Mouse (Mus musculus): ENCODE measurements around the gene Map7d1. TPM values are rescaled to one million over a fixed set of nuclear protein-coding genes. Genes with fewer than 3 reads are reported as not detected.

The Map7d1 gene
- 100 to 1,000 TPM; 224 to 273 (median 253) TPM for total RNA-seq (2022)

GRCm38 (mm10) chr4:126256131-126256791 is at the start of gene Map7d1:
Gene Map7d1, minus strand, starts transcription at chr4:126256343.
- DNase-seq (ENCODE audit: low spot score in 2 of 2): peak; percentile 81 to 87

DNA sequence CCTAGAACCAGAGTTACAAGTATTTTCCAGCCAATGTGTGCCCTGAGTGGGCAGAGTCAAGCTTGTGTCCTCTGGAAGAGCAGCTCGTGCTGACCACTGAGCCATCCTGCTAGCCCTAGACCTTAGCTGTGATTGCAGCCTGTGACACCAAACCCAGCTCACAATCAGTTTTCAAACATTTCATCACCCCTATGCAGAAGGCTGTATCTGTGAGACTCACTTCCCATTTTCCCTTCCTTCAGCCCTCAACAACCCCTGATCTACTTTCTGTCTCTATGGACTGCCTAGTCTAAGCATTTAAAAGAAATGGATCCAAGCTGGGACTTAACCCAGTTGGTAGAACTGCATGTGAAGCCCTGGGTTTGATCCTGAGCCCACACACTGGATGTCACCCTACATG is 49.3 kb upstream of the Map7d1 start:
- no peak for DNase-seq (ENCODE audit: low spot score in 2 of 2)

- DNase-seq (ENCODE audit: low spot score in 2 of 2): no peak
These were observed 47.7 kb upstream of the Map7d1 start for GRCm38 (mm10) chr4:126303877-126304276.

DNA sequence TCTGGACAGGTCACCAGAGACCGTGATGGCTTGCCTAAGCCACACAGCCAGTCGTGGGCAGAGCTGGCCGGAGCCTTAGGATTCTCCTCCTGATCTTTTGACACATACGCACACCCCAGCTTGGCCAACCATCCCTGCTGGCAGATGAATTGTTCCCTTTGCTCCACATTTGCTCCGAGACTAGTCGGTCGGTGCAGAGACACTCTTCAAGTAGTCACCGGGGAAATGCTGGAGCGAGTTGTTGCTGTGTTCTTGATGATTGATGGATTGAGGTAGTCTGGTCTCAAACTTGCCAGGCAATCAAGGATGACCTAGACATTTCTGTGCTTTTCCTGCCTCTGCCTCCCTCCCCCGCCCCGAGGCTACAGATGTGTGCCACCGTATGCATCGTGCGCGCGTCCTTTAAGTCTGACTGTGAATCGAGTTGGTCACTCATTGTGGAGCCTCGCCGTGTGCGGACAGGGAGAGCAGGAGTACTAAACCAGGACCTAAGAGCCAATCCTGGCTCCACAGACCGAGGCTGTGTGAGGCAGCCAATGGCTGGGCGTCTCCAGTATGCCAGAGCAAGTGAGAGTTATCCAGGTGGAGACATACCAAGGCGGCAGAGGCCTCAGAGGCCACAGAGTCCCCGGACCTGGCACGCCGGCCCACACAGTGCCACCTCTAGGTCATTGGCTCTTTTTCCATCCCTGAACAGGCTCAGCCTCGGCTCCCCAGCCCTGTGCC is 45.6 kb upstream of the Map7d1 start:
- no peak for DNase-seq (ENCODE audit: low spot score in 2 of 2)

DNA sequence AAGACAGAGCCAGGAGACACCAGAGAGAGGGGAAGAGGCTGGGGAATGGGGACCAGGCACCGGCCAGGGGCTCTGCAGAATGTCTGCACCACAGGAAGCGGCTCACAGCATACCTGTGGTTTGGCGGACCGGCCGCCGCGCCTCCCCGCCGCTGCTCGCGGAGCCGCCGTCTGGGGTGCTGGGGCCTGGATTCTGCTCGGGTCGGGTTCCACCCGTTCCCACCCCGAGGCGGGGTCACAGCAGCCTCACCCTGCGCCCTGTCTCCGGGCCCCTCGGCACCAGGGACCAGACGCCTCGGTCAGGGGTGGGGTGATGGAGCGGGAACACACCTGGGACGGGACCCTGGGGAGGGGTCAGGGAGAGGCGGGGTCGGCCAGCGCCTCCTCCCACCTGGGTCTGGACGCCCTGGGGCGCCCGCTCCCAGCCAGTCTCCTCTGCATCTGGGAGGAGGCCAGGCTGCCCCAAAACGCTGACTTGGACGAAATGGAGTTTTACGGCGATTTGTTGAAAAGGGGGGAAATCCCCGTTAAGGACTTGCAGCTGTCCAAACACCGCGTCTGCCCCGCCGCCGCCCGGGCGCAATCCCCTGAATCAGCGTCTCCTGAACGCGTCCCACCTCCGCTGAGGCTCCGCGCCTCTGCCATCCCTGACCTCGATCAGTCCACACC is 44.9 kb upstream of the Map7d1 start:
- no peak for DNase-seq (ENCODE audit: low spot score in 2 of 2)

DNA sequence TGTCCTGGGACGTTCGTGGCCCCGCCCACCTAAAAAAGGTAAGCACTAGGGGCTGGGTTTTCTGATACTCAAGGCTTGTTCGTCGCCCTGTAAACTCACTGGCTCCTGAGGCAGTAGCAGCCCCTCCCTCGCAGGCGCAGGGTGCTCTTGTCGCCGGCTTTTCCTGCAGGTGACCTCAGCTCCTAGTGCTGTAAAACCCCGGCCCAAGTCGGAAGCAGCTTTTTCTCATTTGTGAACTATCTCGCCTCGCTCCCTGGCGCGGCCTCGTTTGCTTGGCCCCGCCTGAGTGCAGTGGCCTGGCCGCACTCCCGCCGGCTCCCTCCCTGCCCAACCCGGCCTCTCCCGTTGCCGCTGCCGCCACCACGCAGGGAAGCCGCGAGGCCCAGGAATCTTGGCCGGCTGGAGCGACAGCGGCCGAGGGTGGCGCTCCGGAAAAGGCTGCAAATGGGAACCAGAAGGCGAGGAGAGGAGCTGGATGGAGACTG is 40.5 kb upstream of the Map7d1 start:
- no peak for DNase-seq (ENCODE audit: low spot score in 2 of 2)

GRCm38 (mm10) chr4:126295937-126296336 is 39.8 kb upstream of the Map7d1 start:
- DNase-seq (ENCODE audit: low spot score in 2 of 2): no peak

DNA sequence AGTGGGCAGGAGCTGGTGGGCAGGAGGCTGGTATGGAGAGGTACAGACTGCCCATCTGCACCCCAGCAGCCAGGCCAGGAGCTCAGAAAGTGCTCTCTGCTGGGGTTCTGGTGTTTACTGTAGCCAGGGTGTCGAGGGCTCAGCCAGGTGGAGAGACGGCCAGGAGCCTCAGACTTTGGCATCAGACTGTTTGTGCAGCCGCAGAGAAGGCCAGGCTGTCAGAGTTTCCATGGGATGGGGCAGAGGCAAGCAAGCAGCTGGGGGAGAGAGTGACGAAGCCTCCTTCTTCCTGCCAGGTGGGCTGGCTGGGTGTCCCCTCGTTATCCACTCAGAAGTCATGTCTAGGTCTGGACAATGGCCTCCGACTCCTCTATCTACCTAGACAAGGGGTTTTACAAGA is 39.0 kb upstream of the Map7d1 start:
- no peak for DNase-seq (ENCODE audit: low spot score in 2 of 2)

DNA sequence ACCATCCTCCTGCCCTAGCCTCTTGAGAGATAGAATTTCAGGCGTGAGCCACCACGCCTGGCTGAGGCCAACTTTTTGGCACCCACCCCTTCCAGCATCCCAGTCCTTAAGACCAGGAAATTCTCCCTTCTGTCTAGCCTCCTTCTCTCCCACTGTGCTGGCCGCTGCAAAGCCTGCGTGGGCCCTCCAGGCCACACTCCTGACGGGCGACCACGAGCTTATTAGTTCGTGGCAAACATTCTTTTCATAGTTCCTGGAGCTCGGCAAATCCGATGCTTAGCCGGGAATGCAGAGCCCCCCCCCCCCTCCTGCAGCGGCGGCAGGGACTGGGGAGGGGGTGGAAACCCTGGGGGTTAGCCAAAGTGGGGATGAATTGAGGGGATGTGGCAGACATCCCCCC is 35.1 kb upstream of the Map7d1 start:
- no peak for DNase-seq (ENCODE audit: low spot score in 2 of 2)

GRCm38 (mm10) chr4:126290314-126290713 is 34.2 kb upstream of the Map7d1 start:
- no peak for DNase-seq (ENCODE audit: low spot score in 2 of 2)

- DNase-seq (ENCODE audit: low spot score in 2 of 2): no peak
These were observed 32.0 kb upstream of the Map7d1 start for GRCm38 (mm10) chr4:126288085-126288666.

DNA sequence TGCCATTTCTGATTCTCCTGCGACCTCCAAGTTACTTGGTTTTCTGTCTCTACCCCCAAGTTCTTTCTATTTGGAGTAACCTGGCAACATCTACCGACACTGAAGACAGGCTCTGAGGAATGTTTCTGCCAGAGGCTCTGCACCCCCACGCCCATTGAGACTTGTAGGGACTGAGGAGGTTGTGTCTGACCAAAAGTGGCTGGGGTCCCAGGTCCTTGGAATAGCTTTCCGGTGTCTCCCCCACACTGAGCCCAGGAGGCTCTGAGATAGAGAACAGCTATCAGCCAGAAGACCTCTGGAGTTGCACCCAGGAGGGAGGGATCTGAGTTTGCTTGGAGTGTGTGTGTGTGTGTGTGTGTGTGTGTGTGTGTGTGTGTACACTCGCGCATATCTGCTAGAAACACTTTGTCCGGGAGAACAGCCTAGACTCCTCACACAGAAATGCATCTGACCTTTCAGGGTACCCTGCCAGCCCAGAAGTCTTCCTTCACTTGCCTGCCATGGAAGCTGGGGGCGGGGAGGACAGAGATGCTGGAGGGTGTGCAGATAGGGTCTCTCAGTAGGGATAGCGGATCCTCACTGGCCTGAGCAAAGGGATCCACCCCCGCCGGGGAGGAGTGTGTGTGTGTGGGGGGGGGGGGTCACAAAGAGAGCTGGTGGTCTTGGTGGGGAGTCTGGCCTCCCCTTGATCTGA is 31.3 kb upstream of the Map7d1 start:
- no peak for DNase-seq (ENCODE audit: low spot score in 2 of 2)

- no peak for DNase-seq (ENCODE audit: low spot score in 2 of 2)
These were observed 30.3 kb upstream of the Map7d1 start, which contains the start of gene Col8a2 for GRCm38 (mm10) chr4:126286492-126286891. Gene Col8a2, plus strand, starts transcription at chr4:126286793.

DNA sequence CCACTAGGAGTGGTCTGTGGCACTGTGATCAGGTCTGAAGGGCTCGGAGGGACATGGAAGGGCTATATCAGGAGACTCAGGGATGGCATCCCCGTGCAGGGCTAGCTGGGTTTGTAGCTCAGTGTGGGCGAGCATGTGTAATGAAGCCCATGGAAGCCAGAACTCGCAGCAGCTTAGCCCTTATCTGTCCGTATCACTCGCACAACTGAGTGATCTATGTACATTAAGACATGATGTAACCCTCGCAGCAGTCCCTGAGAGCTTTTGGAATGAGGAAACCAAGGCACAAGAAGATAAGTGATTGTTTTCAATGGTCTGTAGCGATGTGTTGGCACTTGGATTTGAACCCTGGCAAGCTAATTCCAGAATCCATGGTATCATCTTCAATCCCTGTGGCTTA is 27.4 kb upstream of the Map7d1 start:
- DNase-seq (ENCODE audit: low spot score in 2 of 2): no peak

DNA sequence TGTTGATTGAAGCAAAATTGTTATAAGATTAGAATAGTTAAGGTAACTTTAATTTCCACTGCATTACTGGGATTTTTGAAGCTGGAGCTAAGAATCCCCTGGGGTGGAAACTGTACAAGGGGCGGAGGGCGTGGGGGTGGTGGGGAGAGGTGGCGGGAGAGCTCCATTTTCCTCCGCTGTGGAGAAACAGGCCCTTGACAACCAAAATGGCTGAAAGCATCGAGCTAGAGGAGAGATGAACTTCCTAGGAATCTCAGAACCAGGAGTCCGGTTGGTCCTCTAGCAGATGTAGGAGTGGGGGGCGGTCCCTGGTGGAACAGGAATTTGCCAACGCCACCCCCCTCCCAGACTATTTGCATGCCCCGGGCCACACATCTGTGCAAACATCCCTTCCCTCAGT is 25.6 kb upstream of the Map7d1 start:
- no peak for DNase-seq (ENCODE audit: low spot score in 2 of 2)

- no peak for DNase-seq (ENCODE audit: low spot score in 2 of 2)
These were observed 22.8 kb upstream of the Map7d1 start for GRCm38 (mm10) chr4:126278961-126279360.

DNA sequence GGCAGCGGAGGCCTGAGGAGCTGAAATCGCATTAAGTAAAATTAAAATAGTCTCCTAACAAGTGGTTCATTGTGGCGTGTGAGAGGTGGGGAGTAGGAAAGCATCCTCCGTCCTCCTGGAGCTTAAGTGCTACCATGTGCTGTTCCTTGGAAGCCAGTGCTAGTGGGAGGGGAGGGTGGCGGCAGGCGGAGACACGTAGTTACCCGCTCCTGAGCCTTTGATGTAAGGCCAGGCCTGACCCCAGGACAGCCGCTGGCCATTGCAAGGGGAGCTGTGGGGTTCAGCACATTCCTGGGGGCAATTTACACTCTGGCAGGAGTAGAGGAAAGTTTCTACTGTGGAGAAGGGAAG is 22.4 kb upstream of the Map7d1 start:
- no peak for DNase-seq (ENCODE audit: low spot score in 2 of 2)

GRCm38 (mm10) chr4:126277906-126278564 is 21.9 kb upstream of the Map7d1 start:
- no peak for DNase-seq (ENCODE audit: low spot score in 2 of 2)

DNA sequence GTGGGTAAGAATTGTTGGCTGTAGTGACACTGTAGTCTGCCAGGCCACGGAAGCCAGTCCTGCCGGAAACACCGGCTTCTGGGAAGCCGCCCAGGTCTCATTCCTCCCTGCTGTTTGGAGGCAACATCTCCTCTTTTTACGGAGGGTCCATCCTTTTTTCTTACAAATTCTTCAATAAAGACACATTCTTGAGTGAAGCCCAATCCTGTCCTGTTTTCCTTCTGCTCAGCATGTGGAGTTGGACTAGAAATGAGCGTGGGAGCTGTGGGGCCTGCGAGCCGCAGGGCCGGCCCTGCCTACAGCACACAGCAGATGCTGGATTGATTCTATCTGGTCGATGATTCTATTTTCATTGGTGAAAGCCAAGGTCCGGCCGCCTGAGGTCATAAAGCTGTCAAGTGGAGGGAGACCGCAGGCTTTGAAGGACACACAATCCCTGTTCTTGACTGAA is 19.6 kb upstream of the Map7d1 start:
- no peak for DNase-seq (ENCODE audit: low spot score in 2 of 2)

DNA sequence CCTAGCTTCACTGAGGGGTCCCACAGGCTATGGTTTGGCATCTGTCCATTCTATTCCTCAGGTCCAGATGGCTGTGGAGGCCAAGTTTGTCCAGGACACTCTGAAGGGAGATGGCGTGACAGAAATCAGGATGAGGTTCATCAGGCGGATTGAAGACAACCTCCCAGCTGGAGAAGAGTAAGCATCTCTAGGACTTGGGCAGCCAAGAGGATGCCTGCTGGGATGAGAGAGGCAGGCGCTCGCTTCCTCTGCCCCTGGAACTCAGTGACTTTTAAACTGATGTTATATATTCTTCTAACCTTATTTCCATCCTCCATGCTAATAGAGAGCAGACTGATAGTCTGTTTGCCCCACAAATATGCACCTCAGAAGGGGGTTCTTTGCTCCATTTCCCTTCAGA is 18.9 kb upstream of the Map7d1 start:
- DNase-seq (ENCODE audit: low spot score in 2 of 2): no peak

DNA sequence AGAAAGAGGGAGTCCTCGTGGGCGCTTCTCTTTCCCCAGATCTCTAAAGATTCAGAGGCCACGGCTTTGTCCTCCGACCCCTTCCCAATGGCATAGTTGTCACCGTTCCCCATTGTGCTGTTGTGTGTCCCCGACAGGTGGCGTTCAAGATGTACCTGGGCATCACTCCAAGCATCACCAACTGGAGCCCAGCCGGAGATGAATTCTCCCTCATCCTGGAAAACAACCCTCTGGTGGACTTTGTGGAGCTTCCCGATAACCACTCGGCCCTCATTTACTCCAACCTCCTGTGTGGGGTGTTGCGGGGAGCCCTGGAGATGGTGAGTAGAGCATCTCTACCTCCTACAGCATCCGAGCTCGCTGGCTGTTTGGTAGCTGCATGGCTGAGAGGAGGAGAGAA is 17.6 kb upstream of the Map7d1 start:
- no peak for DNase-seq (ENCODE audit: low spot score in 2 of 2)
